Mouse (Mus musculus) hindbrain, embryonic 13.5 days (tissue): Measurements from ENCODE around the gene Tln2. TPM values are rescaled to one million over a fixed set of nuclear protein-coding genes. Genes with fewer than 3 reads are reported as not detected.

ENCODE experiments used
- ATAC-seq: fragments of 200-750 bp; cut with Nextera tagmentation; 2 replicates; pipeline ENCODE4 v1.8.0; 2017; ENCODE audit warnings: moderate TSS enrichment; ENCODE audit not compliant: low FRiP score
- H3K27ac ChIP-seq: fragments of 300-500 bp; sonication (generic); 2 replicates; pipeline ENCODE4 v1.5.1; 2015; ENCODE audit warnings: inconsistent platforms, mild to moderate bottlenecking, moderate library complexity
- H3K27me3 ChIP-seq: fragments of 300-500 bp; sonication (generic); 2 replicates; pipeline ENCODE4 v1.6.1; 2015; ENCODE audit warnings: mild to moderate bottlenecking, inconsistent platforms
- H3K36me3 ChIP-seq: fragments of 300-500 bp; sonication (generic); 2 replicates; pipeline ENCODE4 v1.6.1; 2015; ENCODE audit warnings: mild to moderate bottlenecking, inconsistent platforms
- H3K4me1 ChIP-seq: fragments of 300-500 bp; sonication (generic); replicated peaks from 2 replicates; pipeline ENCODE4 v1.6.1; 2015; ENCODE audit warnings: inconsistent platforms
- H3K4me2 ChIP-seq: fragments of 300-500 bp; sonication (generic); 2 replicates; pipeline ENCODE4 v1.6.1; 2015; ENCODE audit warnings: inconsistent platforms, mild to moderate bottlenecking, moderate library complexity
- H3K4me3 ChIP-seq: fragments of 300-500 bp; sonication (generic); 2 replicates; pipeline ENCODE4 v1.5.1; 2015; ENCODE audit warnings: mild to moderate bottlenecking, inconsistent platforms
- H3K9ac ChIP-seq: fragments of 300-500 bp; sonication (generic); 2 replicates; pipeline ENCODE4 v1.6.1; 2015; ENCODE audit warnings: mild to moderate bottlenecking, inconsistent platforms
- H3K9me3 ChIP-seq: fragments of 300-500 bp; sonication (generic); 2 replicates; pipeline ENCODE4 v1.6.1; 2016; ENCODE audit warnings: inconsistent platforms
- WGBS: fragments of 180-500 bp; shearing (Covaris S2); methylation state at CpG from one replicate; pipeline ENCODE4 v1.1.7; 2015; 5-methylcytosine and 5-hydroxymethylcytosine counted together
- polyA plus RNA-seq: library from polyadenylated mRNA; unstranded; fragments of >200 nt; fragmentation: Nextera tagmentation; extraction: Ambion mirVana; gene quantifications from 2 replicates; pipeline ENCODE4 v1.2.1, GENCODE M21; 2015

Tln2 gene
- polyA plus RNA-seq, 1 experiment from 2014 or later, result 33.8 TPM

- WGBS, result 96% methylated on average over 4 of the region's 4 CpGs
- Histone ChIP-seq H3K9me3 (no peaks in the 10 kb centered on the region), H3K27ac (no peak overlapping the region), H3K36me3 (no peaks in the 10 kb centered on the region), H3K9ac (no peak overlapping the region), H3K4me1 (no peaks in the 10 kb centered on the region), H3K4me2 (no peak overlapping the region), H3K4me3 (no peak overlapping the region), H3K27me3 (no peaks in the 10 kb centered on the region)
- ATAC-seq, result no peak
These were observed 348.3 kb downstream of the Tln2 start for GRCm38 (mm10) chr9:67211220-67211619.

- no peak overlapping the region for H3K4me3 ChIP-seq
- H3K36me3 ChIP-seq, result no peaks in the 10 kb centered on the region
- no peaks in the 10 kb centered on the region for H3K4me1 ChIP-seq
- no peak for ATAC-seq
- WGBS, result 94% methylated on average over 9 of the region's 9 CpGs
- no peaks in the 10 kb centered on the region for H3K27me3 ChIP-seq
- H3K9me3 ChIP-seq, result no peaks in the 10 kb centered on the region
- no peak overlapping the region for H3K9ac ChIP-seq
- H3K27ac ChIP-seq, result no peak overlapping the region
- no peak overlapping the region for H3K4me2 ChIP-seq
These were observed 350.1 kb downstream of the Tln2 start for GRCm38 (mm10) chr9:67209451-67209850.

DNA sequence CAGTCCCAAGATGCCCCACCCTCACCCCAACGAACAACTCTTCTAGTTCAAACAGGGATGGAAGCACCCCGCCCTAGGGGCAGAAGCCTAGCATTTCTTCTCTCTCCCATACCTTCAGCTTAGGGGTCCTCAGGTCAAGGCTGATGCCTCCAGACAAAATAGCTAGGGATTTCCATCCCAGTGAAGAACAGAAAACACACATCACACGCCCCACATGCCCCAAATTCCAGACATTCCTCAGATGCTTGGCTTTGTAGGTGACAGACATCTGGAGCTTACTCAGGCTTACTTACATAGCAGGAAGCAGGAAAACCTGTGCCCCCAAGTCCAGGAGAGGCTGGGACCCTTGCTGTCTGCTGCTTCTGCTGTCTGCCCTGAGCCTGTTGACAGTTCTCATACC lies 351.1 kb downstream of the Tln2 start:
- ATAC-seq, result no peak
- Histone ChIP-seq H3K9me3 (no peaks in the 10 kb centered on the region), H3K9ac (no peak overlapping the region), H3K36me3 (no peaks in the 10 kb centered on the region), H3K27ac (no peak overlapping the region), H3K4me3 (no peak overlapping the region), H3K4me2 (no peak overlapping the region), H3K27me3 (no peaks in the 10 kb centered on the region), H3K4me1 (no peaks in the 10 kb centered on the region)
- WGBS, result 20% methylated on average over 3 of the region's 3 CpGs

DNA sequence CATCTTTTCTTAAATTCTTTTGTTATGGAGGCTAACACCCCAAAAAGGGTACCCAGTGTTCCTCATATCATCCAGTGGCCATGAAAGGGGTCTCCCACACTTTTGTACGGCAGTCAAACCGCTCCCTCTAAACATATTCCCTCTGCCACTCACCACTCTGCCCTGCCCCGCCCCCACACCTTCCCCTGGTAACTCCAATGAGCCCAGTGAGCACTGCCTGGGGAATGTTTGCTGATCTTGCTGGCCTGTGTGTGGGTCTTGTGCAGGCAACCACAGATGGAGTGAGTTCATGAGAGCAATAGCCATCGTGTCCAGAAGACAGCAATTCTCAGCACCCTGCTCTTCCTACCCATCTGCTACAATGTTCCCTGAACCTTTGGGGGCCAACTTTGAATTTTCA lies 354.3 kb downstream of the Tln2 start:
- 75% methylated on average over 4 of the region's 4 CpGs for WGBS
- H3K9me3 ChIP-seq, result no peaks in the 10 kb centered on the region
- no peak overlapping the region for H3K4me2 ChIP-seq
- H3K27me3 ChIP-seq, result no peaks in the 10 kb centered on the region
- H3K36me3 ChIP-seq, result no peaks in the 10 kb centered on the region
- ATAC-seq, result no peak
- H3K9ac ChIP-seq, result no peak overlapping the region
- no peak overlapping the region for H3K27ac ChIP-seq
- H3K4me1 ChIP-seq, result no peaks in the 10 kb centered on the region
- H3K4me3 ChIP-seq, result no peak overlapping the region

DNA sequence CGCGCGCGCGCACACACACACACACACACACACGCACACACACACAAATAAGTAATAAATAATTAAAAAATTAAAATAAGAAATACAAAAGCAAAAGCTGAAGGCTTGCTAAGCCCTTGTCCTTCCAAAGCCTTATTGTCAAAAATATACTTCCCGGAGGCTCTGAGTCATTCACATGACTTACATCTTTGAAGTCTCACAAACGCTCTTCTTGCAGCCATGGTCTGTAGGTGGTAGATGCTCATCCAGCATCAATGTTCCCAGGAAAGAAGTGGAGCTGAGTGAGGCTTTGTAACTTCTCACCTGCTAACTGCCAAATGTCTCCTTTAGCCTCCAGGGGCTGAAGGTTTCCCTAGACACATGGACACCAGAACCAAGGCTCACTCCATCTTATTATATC lies 362.9 kb downstream of the Tln2 start:
- Histone ChIP-seq H3K27me3 (no peaks in the 10 kb centered on the region), H3K9ac (no peak overlapping the region), H3K27ac (no peak overlapping the region), H3K4me1 (no peaks in the 10 kb centered on the region), H3K36me3 (no peaks in the 10 kb centered on the region), H3K4me3 (no peak overlapping the region), H3K9me3 (0 out of 2 replicates have a peak, but pooled peaks cover 3% of the 10 kb centered on the region), H3K4me2 (no peak overlapping the region)
- 97% methylated on average over 8 of the region's 8 CpGs for WGBS
- ATAC-seq, result no peak

- no peak overlapping the region for H3K27ac ChIP-seq
- ATAC-seq, result no peak
- H3K4me1 ChIP-seq, result no peaks in the 10 kb centered on the region
- no peak overlapping the region for H3K4me3 ChIP-seq
- H3K9ac ChIP-seq, result no peak overlapping the region
- H3K9me3 ChIP-seq, result 0 out of 2 replicates have a peak, but pooled peaks cover 3% of the 10 kb centered on the region
- H3K27me3 ChIP-seq, result no peaks in the 10 kb centered on the region
- WGBS, result 28% methylated on average over 7 of the region's 7 CpGs
- no peaks in the 10 kb centered on the region for H3K36me3 ChIP-seq
- no peak overlapping the region for H3K4me2 ChIP-seq
These were observed 364.2 kb downstream of the Tln2 start for GRCm38 (mm10) chr9:67195306-67195705.

GRCm38 (mm10) chr9:67191488-67192331 lies 367.8 kb downstream of the Tln2 start:
- Histone ChIP-seq H3K4me2 (no peak overlapping the region), H3K9me3 (no peaks in the 10 kb centered on the region), H3K4me1 (no peaks in the 10 kb centered on the region), H3K36me3 (no peaks in the 10 kb centered on the region), H3K27me3 (no peaks in the 10 kb centered on the region), H3K4me3 (no peak overlapping the region), H3K27ac (no peak overlapping the region), H3K9ac (no peak overlapping the region)
- ATAC-seq, result no peak
- WGBS, result 73% methylated on average over 10 of the region's 10 CpGs

- 82% methylated on average over 5 of the region's 5 CpGs for WGBS
- no peak overlapping the region for H3K4me2 ChIP-seq
- H3K27me3 ChIP-seq, result no peaks in the 10 kb centered on the region
- no peak overlapping the region for H3K4me3 ChIP-seq
- no peak overlapping the region for H3K9ac ChIP-seq
- H3K36me3 ChIP-seq, result no peaks in the 10 kb centered on the region
- H3K27ac ChIP-seq, result no peak overlapping the region
- no peak for ATAC-seq
- no peaks in the 10 kb centered on the region for H3K9me3 ChIP-seq
- H3K4me1 ChIP-seq, result no peaks in the 10 kb centered on the region
These were observed 371.8 kb downstream of the Tln2 start for GRCm38 (mm10) chr9:67187686-67188085.

DNA sequence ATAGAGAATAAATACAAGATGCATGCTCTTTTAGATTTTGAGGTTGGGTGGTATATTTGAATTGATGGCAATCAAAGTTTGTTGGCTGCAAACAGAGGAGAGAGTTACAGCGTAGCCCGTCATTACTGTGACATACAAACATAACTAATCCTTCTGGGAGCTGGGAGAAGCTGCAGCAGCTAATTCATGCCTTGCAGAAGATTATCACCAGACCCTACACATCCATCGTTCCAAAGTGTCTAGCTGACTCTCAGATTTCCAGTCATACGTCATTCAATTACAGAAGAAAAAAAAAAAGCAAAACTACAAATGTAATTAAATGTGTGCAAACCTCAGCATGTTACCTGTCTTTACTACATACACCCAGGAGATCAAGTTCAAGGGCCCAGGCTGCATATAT lies 372.3 kb downstream of the Tln2 start:
- 79% methylated on average over 4 of the region's 4 CpGs for WGBS
- Histone ChIP-seq H3K27me3 (no peaks in the 10 kb centered on the region), H3K27ac (no peak overlapping the region), H3K36me3 (no peaks in the 10 kb centered on the region), H3K4me3 (no peak overlapping the region), H3K9ac (no peak overlapping the region), H3K4me1 (no peaks in the 10 kb centered on the region), H3K9me3 (no peaks in the 10 kb centered on the region), H3K4me2 (no peak overlapping the region)
- no peak for ATAC-seq

DNA sequence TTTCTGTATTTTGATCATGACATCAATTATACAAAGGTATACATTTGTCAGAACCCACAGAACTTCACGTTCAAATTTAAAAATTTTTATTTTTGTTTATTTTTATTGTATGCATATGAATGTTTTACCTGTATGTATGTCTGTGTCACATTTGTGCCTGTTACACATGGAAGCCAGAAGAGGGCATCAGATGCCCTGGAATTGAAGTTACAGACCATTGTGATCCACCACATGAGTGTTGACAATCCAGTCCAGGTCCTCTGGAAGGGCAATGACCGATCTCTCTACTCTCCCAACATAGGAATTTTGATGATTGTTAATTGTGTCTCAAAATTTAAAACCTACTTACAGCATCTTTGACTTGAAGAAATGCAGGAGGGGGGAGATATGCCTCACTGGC lies 374.9 kb downstream of the Tln2 start:
- H3K27ac ChIP-seq, result no peak overlapping the region
- no peaks in the 10 kb centered on the region for H3K27me3 ChIP-seq
- no peaks in the 10 kb centered on the region for H3K36me3 ChIP-seq
- H3K9ac ChIP-seq, result no peak overlapping the region
- H3K4me1 ChIP-seq, result no peaks in the 10 kb centered on the region
- 88% methylated on average over 2 of the region's 2 CpGs for WGBS
- ATAC-seq, result no peak
- no peak overlapping the region for H3K4me2 ChIP-seq
- H3K4me3 ChIP-seq, result no peak overlapping the region
- no peaks in the 10 kb centered on the region for H3K9me3 ChIP-seq

DNA sequence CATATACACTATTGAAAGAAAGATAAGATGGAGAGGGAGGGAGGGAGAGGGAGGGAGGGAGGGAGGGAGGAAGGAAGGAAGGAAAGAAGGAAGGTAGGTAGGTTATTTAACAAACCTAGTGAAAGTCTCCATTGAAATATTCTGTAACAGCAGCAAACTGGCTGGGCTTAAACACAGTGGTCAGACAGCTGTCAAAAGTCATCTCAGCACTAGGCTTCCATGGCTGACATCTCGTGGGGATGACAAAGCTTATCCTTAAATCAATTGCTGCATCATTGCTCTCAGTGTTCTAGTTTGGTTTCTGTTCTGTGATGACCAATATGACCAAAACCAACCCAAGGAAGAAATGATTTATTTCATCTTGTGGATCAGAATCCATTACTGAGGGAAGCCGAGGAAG lies 376.0 kb downstream of the Tln2 start:
- no peaks in the 10 kb centered on the region for H3K36me3 ChIP-seq
- WGBS, result 92% methylated on average over 2 of the region's 2 CpGs
- no peak for ATAC-seq
- no peaks in the 10 kb centered on the region for H3K4me1 ChIP-seq
- H3K9me3 ChIP-seq, result no peaks in the 10 kb centered on the region
- no peak overlapping the region for H3K27ac ChIP-seq
- no peak overlapping the region for H3K9ac ChIP-seq
- H3K4me3 ChIP-seq, result no peak overlapping the region
- H3K27me3 ChIP-seq, result no peaks in the 10 kb centered on the region
- no peak overlapping the region for H3K4me2 ChIP-seq

DNA sequence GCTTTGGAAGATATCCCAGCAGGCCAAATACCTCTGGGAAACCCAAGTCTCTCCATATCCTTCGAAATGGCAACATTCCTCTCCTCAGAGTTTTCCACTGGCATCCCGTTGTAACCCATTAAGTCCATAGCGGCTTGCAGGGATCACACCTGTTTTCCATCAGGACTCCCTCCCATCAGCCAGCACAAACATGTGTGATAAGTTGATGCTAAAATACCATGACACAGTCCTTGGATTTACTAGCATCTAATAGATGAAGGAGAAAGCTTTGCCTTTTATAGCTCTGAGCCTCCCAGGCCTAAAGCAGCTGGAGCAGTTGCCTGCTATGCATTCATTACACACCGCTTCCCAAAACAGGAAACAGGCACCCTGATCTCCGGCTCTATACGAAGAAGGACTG lies 377.5 kb downstream of the Tln2 start:
- Histone ChIP-seq H3K27me3 (no peaks in the 10 kb centered on the region), H3K9me3 (no peaks in the 10 kb centered on the region), H3K4me2 (no peak overlapping the region), H3K4me1 (no peaks in the 10 kb centered on the region), H3K36me3 (no peaks in the 10 kb centered on the region), H3K27ac (no peak overlapping the region), H3K9ac (no peak overlapping the region), H3K4me3 (no peak overlapping the region)
- no peak for ATAC-seq
- WGBS, result 83% methylated on average over 6 of the region's 6 CpGs

GRCm38 (mm10) chr9:67178709-67179108 lies 380.8 kb downstream of the Tln2 start:
- Histone ChIP-seq H3K27ac (no peak overlapping the region), H3K36me3 (no peaks in the 10 kb centered on the region), H3K27me3 (no peaks in the 10 kb centered on the region), H3K4me2 (no peak overlapping the region), H3K4me1 (no peaks in the 10 kb centered on the region), H3K9me3 (no peaks in the 10 kb centered on the region), H3K9ac (no peak overlapping the region), H3K4me3 (no peak overlapping the region)
- ATAC-seq, result no peak
- WGBS, result 96% methylated on average over 1 of the region's 1 CpGs
